Mouse (Mus musculus): Measurements from ENCODE around the gene Akap10. TPM values are rescaled to one million over a fixed set of nuclear protein-coding genes. Genes with fewer than 3 reads are reported as not detected.

The Akap10 gene
- total RNA-seq, 2 experiments from 2014 or later, result 8.7 to 10.8 TPM

Other genes with a start within 250 kb of the Akap10 start
- gene Fam83g, start 246.2 kb downstream of the Akap10 start, total RNA-seq (2021), result under 1 TPM; 0.16 to 0.41 TPM
- not detected for gene Slc5a10, start 209.4 kb downstream of the Akap10 start, total RNA-seq (2021)
- gene Prpsap2, start 168.2 kb downstream of the Akap10 start, total RNA-seq (2021), result 1 to 10 TPM; 6.0 to 7.9 TPM
- 10 to 100 TPM; 47.6 to 53.6 TPM for gene Ulk2, start 75.2 kb downstream of the Akap10 start, total RNA-seq (2021)
- 1 to 10 TPM; 6.3 to 9.8 TPM for gene Specc1, start 26.5 kb upstream of the Akap10 start, total RNA-seq (2021)

All from gastrocnemius, postnatal 10 days (tissue).